Mouse (Mus musculus) E14TG2a.4 (cell line): Measurements from ENCODE around the gene Kcng3.

Experiments
- H3K27me3 ChIP-seq: 2 replicates; pipeline ENCODE4 v1.6.1; 2014; ENCODE audit warnings: low read length, control low read depth; ENCODE audit not compliant: insufficient read depth
- H3K36me3 ChIP-seq: 2 replicates; pipeline ENCODE4 v1.6.1; 2014; ENCODE audit warnings: low read length, control low read depth; ENCODE audit not compliant: insufficient read depth
- H3K4me1 ChIP-seq: replicated peaks from 2 replicates; pipeline ENCODE4 v1.6.1; 2014; ENCODE audit warnings: low read depth, low read length, control low read depth
- H3K4me3 ChIP-seq: replicated peaks from 2 replicates; pipeline ENCODE4 v1.5.1; 2014; ENCODE audit warnings: mild to moderate bottlenecking, low read length
- H3K9me3 ChIP-seq: 2 replicates; pipeline ENCODE4 v1.6.1; 2014; ENCODE audit warnings: low read length, control low read depth
- CTCF ChIP-seq: conservative IDR thresholded peaks from 2 replicates; pipeline ENCODE4 v1.5.1; 2014; ENCODE audit warnings: low read length
- NANOG ChIP-seq: IDR thresholded peaks from 2 replicates; pipeline ENCODE4 v1.6.1; 2014; ENCODE audit warnings: borderline replicate concordance, low read length, mixed read lengths
- POU5F1 ChIP-seq: IDR thresholded peaks from 2 replicates; pipeline ENCODE4 v1.6.1; 2014; ENCODE audit warnings: low read length, borderline replicate concordance

Kcng3 gene

GRCm38 (mm10) chr17:83655732-83656131 is 24.0 kb upstream of the Kcng3 start:
- Histone ChIP-seq H3K4me3 (no peak overlapping the region), H3K4me1 (peaks cover 77% of the 10 kb centered on the region), H3K9me3 (no peaks in the 10 kb centered on the region), H3K36me3 (no peaks in the 10 kb centered on the region), H3K27me3 (no peaks in the 10 kb centered on the region)
- no peak for TF ChIP-seq POU5F1
- no peak for TF ChIP-seq CTCF
- no peak for TF ChIP-seq NANOG

DNA sequence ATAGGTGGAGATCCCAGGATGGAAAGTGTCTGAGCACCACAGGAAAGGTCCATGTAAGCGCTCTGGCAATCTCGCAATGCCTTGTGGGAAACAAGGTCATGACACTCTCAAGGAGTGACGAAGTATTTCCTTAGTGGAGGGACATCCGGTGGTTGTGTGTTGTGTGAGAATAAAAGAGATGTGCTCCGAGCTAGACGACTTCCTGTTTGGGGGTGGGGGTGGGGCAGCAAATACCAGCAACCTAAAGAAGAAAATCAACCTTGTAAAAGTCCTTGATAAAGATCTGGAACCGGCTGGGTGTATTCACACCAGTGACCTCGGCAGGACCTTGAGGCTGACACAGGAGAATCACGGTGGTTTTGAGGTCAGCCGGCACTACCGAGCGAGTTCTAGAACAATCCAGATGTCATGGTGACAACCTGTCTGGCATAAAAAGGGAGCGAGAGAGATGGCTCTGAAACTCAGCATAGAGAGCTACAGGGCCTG is 23.0 kb upstream of the Kcng3 start:
- H3K9me3 ChIP-seq, result no peaks in the 10 kb centered on the region
- H3K27me3 ChIP-seq, result no peaks in the 10 kb centered on the region
- TF ChIP-seq POU5F1 (no peak), CTCF (no peak), NANOG (no peak)
- H3K4me3 ChIP-seq, result peak overlapping the region; percentile 71
- peaks cover 78% of the 10 kb centered on the region for H3K4me1 ChIP-seq
- no peaks in the 10 kb centered on the region for H3K36me3 ChIP-seq

DNA sequence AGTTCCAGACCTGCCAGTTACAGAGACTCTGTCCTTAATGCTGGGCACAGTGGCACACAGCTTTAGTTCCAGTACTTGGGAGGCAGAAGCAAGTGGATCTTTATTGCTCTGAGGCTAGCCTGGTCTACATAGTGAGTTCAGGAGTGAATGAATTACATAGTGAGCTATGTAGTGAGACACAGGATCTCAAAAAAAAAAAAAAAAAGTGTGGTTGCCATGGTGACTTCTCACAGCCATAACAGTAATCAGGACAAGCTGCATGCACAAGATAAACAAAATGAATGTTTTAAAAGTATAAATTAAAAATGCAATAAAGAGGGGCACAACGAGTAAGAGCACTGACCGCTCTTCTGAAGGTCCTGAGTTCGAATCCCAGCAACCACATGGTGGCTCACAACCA is 21.9 kb upstream of the Kcng3 start:
- H3K9me3 ChIP-seq, result no peaks in the 10 kb centered on the region
- no peaks in the 10 kb centered on the region for H3K27me3 ChIP-seq
- H3K36me3 ChIP-seq, result no peaks in the 10 kb centered on the region
- H3K4me1 ChIP-seq, result peaks cover 73% of the 10 kb centered on the region
- H3K4me3 ChIP-seq, result no peak overlapping the region
- TF ChIP-seq CTCF (no peak), POU5F1 (no peak), NANOG (no peak)

- TF ChIP-seq POU5F1 (no peak), CTCF (no peak), NANOG (no peak)
- no peaks in the 10 kb centered on the region for H3K9me3 ChIP-seq
Measured at GRCm38 (mm10) chr17:83650932-83651682, 19.4 kb upstream of the Kcng3 start.

GRCm38 (mm10) chr17:83649986-83650385 is 18.3 kb upstream of the Kcng3 start:
- Histone ChIP-seq H3K27me3 (no peaks in the 10 kb centered on the region), H3K9me3 (no peaks in the 10 kb centered on the region), H3K4me1 (peaks cover 68% of the 10 kb centered on the region), H3K4me3 (no peak overlapping the region), H3K36me3 (no peaks in the 10 kb centered on the region)
- TF ChIP-seq CTCF, result no peak
- no peak for TF ChIP-seq NANOG
- TF ChIP-seq POU5F1, result no peak

More at GRCm38 (mm10) chr17:83650932-83651682, 19.4 kb upstream of the Kcng3 start:
- H3K27me3 ChIP-seq, result no peaks in the 10 kb centered on the region
- no peaks in the 10 kb centered on the region for H3K36me3 ChIP-seq
- H3K4me3 ChIP-seq, result peak overlapping the region; percentile 55
- peaks cover 70% of the 10 kb centered on the region for H3K4me1 ChIP-seq

GRCm38 (mm10) chr17:83647413-83647812 is 15.7 kb upstream of the Kcng3 start:
- Histone ChIP-seq H3K27me3 (no peaks in the 10 kb centered on the region), H3K9me3 (no peaks in the 10 kb centered on the region), H3K4me1 (peaks cover 52% of the 10 kb centered on the region), H3K4me3 (no peak overlapping the region), H3K36me3 (no peaks in the 10 kb centered on the region)
- no peak for TF ChIP-seq NANOG
- TF ChIP-seq POU5F1, result no peak
- no peak for TF ChIP-seq CTCF

GRCm38 (mm10) chr17:83646425-83647163 is 14.9 kb upstream of the Kcng3 start:
- H3K27me3 ChIP-seq, result no peaks in the 10 kb centered on the region
- peaks cover 50% of the 10 kb centered on the region for H3K4me1 ChIP-seq
- H3K4me3 ChIP-seq, result no peak overlapping the region
- no peaks in the 10 kb centered on the region for H3K36me3 ChIP-seq
- no peaks in the 10 kb centered on the region for H3K9me3 ChIP-seq
- TF ChIP-seq POU5F1 (no peak), NANOG (no peak), CTCF (no peak)

DNA sequence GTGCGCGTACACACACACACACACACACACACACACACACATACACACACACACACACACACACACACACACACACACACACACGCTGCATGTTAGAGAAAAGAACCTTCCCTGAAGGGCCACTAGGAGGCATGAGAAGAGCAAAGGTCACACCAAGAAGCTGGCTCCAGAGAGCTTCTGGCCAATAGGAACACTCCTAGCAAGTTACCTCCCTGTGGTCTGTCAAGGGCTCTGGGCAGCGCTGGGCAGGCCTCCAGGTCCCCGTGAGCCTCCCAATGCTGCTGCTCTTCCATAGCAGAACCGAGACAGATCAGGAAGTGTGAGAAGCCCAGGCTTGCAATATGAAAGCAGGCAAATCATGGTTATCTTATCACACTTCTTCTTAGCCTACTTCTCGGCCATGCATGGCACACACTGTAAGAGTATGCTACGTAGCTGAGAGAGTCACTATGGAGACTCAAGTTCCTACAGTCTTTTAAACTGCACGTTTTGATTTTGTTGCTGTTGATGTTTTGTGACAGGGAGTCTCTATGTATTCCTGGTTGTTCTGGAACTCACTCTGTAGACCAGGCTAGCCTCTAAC is 13.6 kb upstream of the Kcng3 start:
- H3K9me3 ChIP-seq, result no peaks in the 10 kb centered on the region
- peaks cover 50% of the 10 kb centered on the region for H3K4me1 ChIP-seq
- no peaks in the 10 kb centered on the region for H3K36me3 ChIP-seq
- H3K4me3 ChIP-seq, result no peak overlapping the region
- H3K27me3 ChIP-seq, result no peaks in the 10 kb centered on the region
- TF ChIP-seq NANOG (no peak), CTCF (peak; percentile 19), POU5F1 (no peak)

DNA sequence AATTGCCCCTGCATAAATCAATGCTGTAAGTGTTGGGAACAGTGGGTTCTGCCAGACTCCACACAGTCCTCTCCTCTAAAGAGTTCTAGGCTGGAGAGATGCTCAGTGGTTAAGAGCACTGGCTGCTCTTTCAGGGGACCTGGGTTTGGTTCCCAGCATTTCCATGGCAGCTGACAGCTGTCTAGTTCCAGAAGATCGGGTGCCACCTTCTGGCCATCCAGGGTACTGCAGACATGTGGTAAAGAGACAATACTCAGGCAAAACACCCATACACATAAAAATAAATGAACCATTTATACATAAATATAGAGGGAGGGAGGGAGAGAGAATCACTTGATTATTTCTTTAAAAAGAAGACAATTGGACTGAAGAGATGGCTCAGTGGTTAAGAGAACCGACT is 5.7 kb upstream of the Kcng3 start:
- no peak for TF ChIP-seq NANOG
- TF ChIP-seq CTCF, result peak; percentile 83
- H3K4me3 ChIP-seq, result no peak overlapping the region
- H3K9me3 ChIP-seq, result no peaks in the 10 kb centered on the region
- no peaks in the 10 kb centered on the region for H3K36me3 ChIP-seq
- H3K27me3 ChIP-seq, result peaks cover 8% of the 10 kb centered on the region
- peaks cover 66% of the 10 kb centered on the region for H3K4me1 ChIP-seq
